In the genomic region with DNA sequence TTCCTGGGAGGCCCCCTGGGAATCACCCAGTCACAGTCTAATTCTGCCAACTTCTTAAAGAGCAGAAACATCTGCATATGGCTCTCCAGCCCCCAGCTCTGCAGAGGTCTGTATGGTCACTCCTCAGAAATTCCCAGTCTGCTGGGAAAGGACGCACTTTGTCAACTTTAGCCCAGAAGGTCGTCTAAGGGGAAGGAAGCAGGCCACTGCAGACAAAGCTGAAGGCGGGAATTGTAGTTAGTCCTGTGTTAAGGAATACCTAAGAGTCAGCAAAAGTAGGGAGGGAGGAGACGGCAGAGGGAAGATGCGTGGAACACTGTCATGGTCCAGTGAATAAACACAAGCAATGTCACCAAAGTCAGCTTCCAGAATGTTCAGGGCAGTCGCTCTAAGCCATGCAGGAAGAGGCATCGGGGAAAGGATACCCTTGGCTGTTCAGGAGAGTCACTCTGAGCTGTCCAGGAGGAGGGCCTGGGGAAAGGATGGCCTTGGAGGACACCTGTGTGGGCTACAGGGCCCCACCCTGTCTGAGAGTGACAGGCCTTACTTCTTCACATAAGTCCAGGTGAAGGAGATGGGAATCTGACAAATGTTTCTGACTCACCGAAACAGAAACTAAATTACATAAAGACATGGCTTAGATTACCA, we compare ENCODE assay signal across 11 mouse cellular contexts.
DNase-seq lines count a peak whose midpoint lies in the region; ATAC-seq and TF ChIP-seq lines count a peak whose summit lies in the region.
"Had no signal": no experiment of that assay in that cellular context is flagged by ENCODE, and none has a peak within 500 bp of the region (broad histone marks: within the 10 kb centered on the region; RNA-seq: fewer than 3 reads in every experiment).

No protein-coding gene starts in this region.

- H3K9me3 ChIP-seq in forebrain, embryonic 11.5 days (ENCODE audit: control insufficient read depth, low read length) = no peaks in the 10 kb centered on the region
- no peaks in the 10 kb centered on the region for H3K9me3 ChIP-seq in forebrain, embryonic 12.5 days
- no peaks in the 10 kb centered on the region for H3K9me3 ChIP-seq in CH12.LX (replicated peaks; ENCODE audit: low read length)
- no peaks in the 10 kb centered on the region for H3K9me3 ChIP-seq in heart, embryonic 14.5 days (ENCODE audit: control insufficient read depth, low read length)

- no peaks in the 10 kb centered on the region for H3K36me3 ChIP-seq in forebrain, embryonic 11.5 days (ENCODE audit: control insufficient read depth, insufficient read depth, low read length)
- H3K36me3 ChIP-seq in forebrain, embryonic 12.5 days (replicated peaks) = no peaks in the 10 kb centered on the region
- H3K36me3 ChIP-seq in CH12.LX (replicated peaks in 1 of 2; ENCODE audit: control insufficient read depth in 1 of 2, insufficient read depth in 1 of 2, low read length in 1 of 2) = no peaks in the 10 kb centered on the region
- H3K36me3 ChIP-seq in heart, embryonic 14.5 days (ENCODE audit: control insufficient read depth, insufficient read depth, low read length) = no peaks in the 10 kb centered on the region

- TF ChIP-seq CTCF in CH12.LX (conservative IDR thresholded peaks at IDR 0.05 in 1 of 2, IDR thresholded peaks at IDR 0.05 in 1 of 2; ENCODE audit: low read depth in 2 of 2, low read length in 2 of 2) = no peak

- dilution Hi-C loops in CH12.LX (cut with MboI; ENCODE audit: extremely low pct_ligation_motif_present, extremely low pct_unique_long_range_greater_than_20kb, low sequenced_read_pairs) = no loop called here

- peak; percentile 60; the same call in 1 of the 2 replicates for ATAC-seq in forebrain, embryonic 11.5 days (replicated peaks; ENCODE audit: low FRiP score)
- no peak for ATAC-seq in forebrain, embryonic 12.5 days (ENCODE audit: low FRiP score)
- no peak; the same call in 1 of the 2 replicates for ATAC-seq in heart, embryonic 14.5 days (ENCODE audit: insufficient number of reproducible peaks, insufficient read depth, low FRiP score, low read depth)

- H3K79me2 ChIP-seq in CH12.LX (replicated peaks; ENCODE audit: control insufficient read depth, extremely low read depth, insufficient read depth, poor library complexity, severe bottlenecking) = no peaks in the 10 kb centered on the region

- no peak overlapping the region for H3K9ac ChIP-seq in forebrain, embryonic 11.5 days (ENCODE audit: low read length)
- no peak overlapping the region for H3K9ac ChIP-seq in forebrain, embryonic 12.5 days
- no peak overlapping the region for H3K9ac ChIP-seq in CH12.LX (ENCODE audit: insufficient read depth, low read depth)
- no peak overlapping the region for H3K9ac ChIP-seq in heart, embryonic 14.5 days (ENCODE audit: low read length)

- no peak overlapping the region for H3K4me2 ChIP-seq in forebrain, embryonic 11.5 days (ENCODE audit: low read depth, low read length, severe bottlenecking)
- H3K4me2 ChIP-seq in forebrain, embryonic 12.5 days = no peak overlapping the region
- H3K4me2 ChIP-seq in CH12.LX (ENCODE audit: insufficient read depth, low read depth, poor library complexity, severe bottlenecking) = peak overlapping the region; percentile 8; the same call in 1 of the 2 replicates
- no peak overlapping the region for H3K4me2 ChIP-seq in heart, embryonic 14.5 days (ENCODE audit: low read length)

- TF ChIP-seq RAD21 in CH12.LX (IDR thresholded peaks at IDR 0.05; ENCODE audit: low read depth, low read length) = no peak

- no peak for TF ChIP-seq EP300 in CH12.LX (IDR thresholded peaks at IDR 0.05; ENCODE audit: low read length)

- no peak overlapping the region for H3K27ac ChIP-seq in forebrain, embryonic 11.5 days (ENCODE audit: low read depth, low read length)
- no peak overlapping the region for H3K27ac ChIP-seq in forebrain, embryonic 12.5 days
- no peak overlapping the region for H3K27ac ChIP-seq in CH12.LX (ENCODE audit: insufficient read depth, low read depth)
- peak overlapping the region; percentile 0 to 10; a peak in 3 of 4 replicates for H3K27ac ChIP-seq in heart, embryonic 14.5 days (replicated peaks in 1 of 2; ENCODE audit: control insufficient read depth in 1 of 2, insufficient read depth in 1 of 2, low read depth in 2 of 2, low read length in 2 of 2)

- TF ChIP-seq POLR2A in CH12.LX (IDR thresholded peaks at IDR 0.05; ENCODE audit: low read depth, low read length) = no peak

- DNase-seq in forebrain, embryonic 11.5 days (ENCODE audit: low spot score) = no peak
- DNase-seq in CH12.LX (ENCODE audit: extremely low read depth) = no peak
- DNase-seq in kidney, postnatal 14 days = peak; percentile 50
- DNase-seq in right cerebral cortex, postnatal 36 days (ENCODE audit: low spot score in 2 of 2) = no peak
- DNase-seq in thymus, postnatal 0 days (ENCODE audit: low spot score) = no peak
- DNase-seq in right cerebral cortex, adult 2 months (ENCODE audit: low spot score in 2 of 2) = no peak
- DNase-seq: left cerebral cortex, postnatal 4 days; spleen, adult 18-20 months had no signal

- 56% methylated on average over 8 of the region's 8 CpGs for WGBS in forebrain, embryonic 11.5 days
- WGBS in forebrain, embryonic 12.5 days = 59% methylated on average over 8 of the region's 8 CpGs
- WGBS in heart, embryonic 14.5 days = 56% methylated on average over 8 of the region's 8 CpGs

- no peaks in the 10 kb centered on the region for H3K27me3 ChIP-seq in forebrain, embryonic 11.5 days (ENCODE audit: control insufficient read depth, insufficient read depth, low read length)
- H3K27me3 ChIP-seq in forebrain, embryonic 12.5 days = peaks cover 7% of the 10 kb centered on the region; the same call in 1 of the 2 replicates
- no peaks in the 10 kb centered on the region for H3K27me3 ChIP-seq in CH12.LX (replicated peaks)
- H3K27me3 ChIP-seq in heart, embryonic 14.5 days (ENCODE audit: control insufficient read depth, insufficient read depth, low read length) = no peaks in the 10 kb centered on the region

- H3K4me1 ChIP-seq in forebrain, embryonic 11.5 days (replicated peaks; ENCODE audit: control insufficient read depth, insufficient read depth, low read length) = peaks cover 6% of the 10 kb centered on the region; the same call in 1 of the 2 replicates
- H3K4me1 ChIP-seq in forebrain, embryonic 12.5 days = peaks cover 12% of the 10 kb centered on the region; the same call in 1 of the 2 replicates
- peaks cover 5 to 17% of the 10 kb centered on the region in 2 experiments for H3K4me1 ChIP-seq in CH12.LX (ENCODE audit: control insufficient read depth in 1 of 2, insufficient read depth in 2 of 2)
- peaks cover 5 to 21% of the 10 kb centered on the region in 2 experiments; a peak in 2 of 4 replicates for H3K4me1 ChIP-seq in heart, embryonic 14.5 days (ENCODE audit: control insufficient read depth in 2 of 2, insufficient read depth in 2 of 2, low read length in 2 of 2)

- in situ Hi-C loops in CH12.LX (cut with MboI; ENCODE audit: low pct_ligation_motif_present, low pct_unique_long_range_greater_than_20kb, low sequenced_read_pairs) = no loop called here

- no peak overlapping the region for H3K4me3 ChIP-seq in forebrain, embryonic 11.5 days (ENCODE audit: low read depth, low read length)
- no peak overlapping the region for H3K4me3 ChIP-seq in forebrain, embryonic 12.5 days (replicated peaks)
- H3K4me3 ChIP-seq in CH12.LX (replicated peaks in 1 of 3; ENCODE audit: low read depth in 2 of 3, low read length in 2 of 3, poor library complexity in 1 of 3) = no peak overlapping the region
- H3K4me3 ChIP-seq in heart, embryonic 14.5 days (ENCODE audit: control insufficient read depth in 1 of 2, insufficient read depth in 1 of 2, low read depth in 1 of 2, low read length in 2 of 2) = no peak overlapping the region
- H3K4me3 ChIP-seq: myocyte had no signal

TF ChIP-seq in CH12.LX, 34 proteins besides CTCF, POLR2A, EP300 and RAD21:
- TF ChIP-seq USF2 (conservative IDR thresholded peaks at IDR 0.05; ENCODE audit: low read depth, low read length) = no peak
- no peak for TF ChIP-seq ZC3H11A (IDR thresholded peaks at IDR 0.05; ENCODE audit: low read depth, low read length)
- TF ChIP-seq UBTF (IDR thresholded peaks at IDR 0.05; ENCODE audit: low read depth, low read length) = no peak
- no peak for TF ChIP-seq SIN3A (IDR thresholded peaks at IDR 0.05; ENCODE audit: low read length)
- TF ChIP-seq ELF1 (IDR thresholded peaks at IDR 0.05; ENCODE audit: low read depth, low read length) = no peak
- no peak for TF ChIP-seq IRF4 (IDR thresholded peaks at IDR 0.05; ENCODE audit: low read depth, low read length)
- no peak for TF ChIP-seq CHD2 (IDR thresholded peaks at IDR 0.05; ENCODE audit: low read length)
- no peak for TF ChIP-seq MEF2A (IDR thresholded peaks at IDR 0.05; ENCODE audit: borderline replicate concordance, low read depth, low read length)
- TF ChIP-seq SMC3 (IDR thresholded peaks at IDR 0.05; ENCODE audit: low read depth, low read length) = no peak
- no peak for TF ChIP-seq CHD1 (IDR thresholded peaks at IDR 0.05; ENCODE audit: low read depth, low read length)
- TF ChIP-seq MYC (IDR thresholded peaks at IDR 0.05; ENCODE audit: low read depth, low read length) = no peak
- TF ChIP-seq JUN (IDR thresholded peaks at IDR 0.05; ENCODE audit: insufficient read depth, low read depth, low read length) = no peak
- no peak for TF ChIP-seq ZMIZ1 (IDR thresholded peaks at IDR 0.05; ENCODE audit: low read depth, low read length)
- TF ChIP-seq JUND (conservative IDR thresholded peaks at IDR 0.05; ENCODE audit: low read depth, low read length) = no peak
- no peak for TF ChIP-seq POLR2AphosphoS2 (IDR thresholded peaks at IDR 0.05; ENCODE audit: low read depth, low read length)
- no peak for TF ChIP-seq KAT2A (IDR thresholded peaks at IDR 0.05; ENCODE audit: insufficient replicate concordance, low read length)
- TF ChIP-seq TCF12 (IDR thresholded peaks at IDR 0.05; ENCODE audit: low read depth, low read length) = no peak
- no peak for TF ChIP-seq RCOR1 (conservative IDR thresholded peaks at IDR 0.05; ENCODE audit: low read depth, low read length)

Comparison
In these comparisons a context has a peak if more than half of its experiments do, and no peak if none do; other contexts are left out.
1. H3K27ac ChIP-seq: peak in heart, embryonic 14.5 days (2 of 2); none in forebrain, embryonic 11.5 days (single experiment), forebrain, embryonic 12.5 days (single experiment) and CH12.LX (single experiment).